Comparison of ENCODE assay signal across 8 mouse cellular contexts in the genomic region with DNA sequence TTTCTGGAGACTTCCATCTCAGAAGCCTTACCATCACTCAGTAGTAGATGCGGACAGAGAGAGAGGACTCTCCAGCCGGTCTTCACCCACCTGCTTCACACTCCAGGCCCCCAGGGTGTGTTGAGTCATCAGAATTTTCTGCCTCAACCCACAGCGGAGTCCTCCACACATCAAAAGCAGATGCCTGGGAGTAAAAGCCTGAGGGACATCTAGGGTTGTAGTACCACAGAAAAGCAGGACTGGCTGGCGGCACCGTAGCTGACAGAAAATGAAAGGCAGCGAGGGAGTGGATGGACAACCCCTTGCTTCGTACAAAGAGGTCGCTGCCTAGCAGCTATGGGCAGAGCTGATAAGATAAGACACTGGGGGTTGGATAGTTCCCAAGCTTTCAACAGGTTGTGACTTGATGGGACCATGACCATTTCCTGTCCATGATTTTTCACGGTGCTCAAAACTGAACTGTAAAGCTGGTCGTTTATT. TPM values are rescaled to one million over a fixed set of nuclear protein-coding genes. Genes with fewer than 3 reads are reported as not detected.
DNase-seq lines count a peak whose midpoint lies in the region; ATAC-seq lines count a peak whose summit lies in the region.

No protein-coding gene starts in this region.

- no peaks in the 10 kb centered on the region for H3K36me3 ChIP-seq in kidney, embryonic 15.5 days
- no peaks in the 10 kb centered on the region for H3K36me3 ChIP-seq in forebrain, embryonic 12.5 days (replicated peaks)
- no peaks in the 10 kb centered on the region for H3K36me3 ChIP-seq in midbrain, embryonic 12.5 days

- H3K27ac ChIP-seq in kidney, embryonic 15.5 days: peak overlapping the region; percentile 90; the same call in 1 of the 2 replicates
- no peak overlapping the region for H3K27ac ChIP-seq in forebrain, embryonic 12.5 days
- H3K27ac ChIP-seq in midbrain, embryonic 12.5 days (replicated peaks): no peak overlapping the region

- peaks cover 21% of the 10 kb centered on the region for H3K4me1 ChIP-seq in kidney, embryonic 15.5 days
- peaks cover 15% of the 10 kb centered on the region for H3K4me1 ChIP-seq in forebrain, embryonic 12.5 days
- H3K4me1 ChIP-seq in midbrain, embryonic 12.5 days: peaks cover 10% of the 10 kb centered on the region; the same call in 1 of the 2 replicates

- H3K9ac ChIP-seq in kidney, embryonic 15.5 days: no peak overlapping the region
- H3K9ac ChIP-seq in forebrain, embryonic 12.5 days: 0 out of 2 replicates have a peak overlapping the region, but pooled peaks have one; percentile 70
- no peak overlapping the region for H3K9ac ChIP-seq in midbrain, embryonic 12.5 days (replicated peaks)

- no peak for DNase-seq in kidney, adult 18-20 months
- peak; percentile 53 for DNase-seq in NIH3T3 (ENCODE audit: low read depth)
- no peak for DNase-seq in adrenal gland, postnatal 14 days
- DNase-seq in gastrocnemius, postnatal 4 days (ENCODE audit: low spot score in 2 of 2): no peak

- no peak for ATAC-seq in kidney, embryonic 15.5 days (replicated peaks; ENCODE audit: low FRiP score)
- ATAC-seq in forebrain, embryonic 12.5 days (ENCODE audit: low FRiP score): no peak
- ATAC-seq in midbrain, embryonic 12.5 days (ENCODE audit: low FRiP score, low read depth): no peak
- ATAC-seq in megakaryocyte, adult 5-6 weeks (ENCODE audit: poor library complexity, severe bottlenecking): no peak

- no peaks in the 10 kb centered on the region for H3K27me3 ChIP-seq in kidney, embryonic 15.5 days
- H3K27me3 ChIP-seq in forebrain, embryonic 12.5 days: peaks cover 8% of the 10 kb centered on the region; the same call in 1 of the 2 replicates
- peaks cover 28% of the 10 kb centered on the region for H3K27me3 ChIP-seq in midbrain, embryonic 12.5 days

- H3K4me2 ChIP-seq in kidney, embryonic 15.5 days: peak overlapping the region; percentile 96
- H3K4me2 ChIP-seq in forebrain, embryonic 12.5 days: peak overlapping the region; percentile 86; the same call in 1 of the 2 replicates
- H3K4me2 ChIP-seq in midbrain, embryonic 12.5 days (replicated peaks): peak overlapping the region; percentile 88

- no peaks in the 10 kb centered on the region for H3K9me3 ChIP-seq in kidney, embryonic 15.5 days (replicated peaks)
- H3K9me3 ChIP-seq in forebrain, embryonic 12.5 days: no peaks in the 10 kb centered on the region
- H3K9me3 ChIP-seq in midbrain, embryonic 12.5 days: no peaks in the 10 kb centered on the region

- 49% methylated on average over 10 of the region's 10 CpGs for WGBS in kidney, embryonic 15.5 days
- 34% methylated on average over 10 of the region's 10 CpGs for WGBS in forebrain, embryonic 12.5 days
- 39% methylated on average over 10 of the region's 10 CpGs for WGBS in midbrain, embryonic 12.5 days

- peak overlapping the region; percentile 77; the same call in 1 of the 2 replicates for H3K4me3 ChIP-seq in kidney, embryonic 15.5 days (replicated peaks)
- H3K4me3 ChIP-seq in forebrain, embryonic 12.5 days (replicated peaks): no peak overlapping the region; the same call in 1 of the 2 replicates
- H3K4me3 ChIP-seq in midbrain, embryonic 12.5 days: no peak overlapping the region

RNA-seq across cellular contexts. Expression of a gene that starts 0.7 kb away (rescaled TPM):
- polyA plus RNA-seq in kidney, embryonic 15.5 days (2015; fragmentation: Nextera tagmentation; extraction: Ambion mirVana): 30.5 and 40.9 TPM in 2 replicates
- 45.9 and 50.2 TPM in 2 replicates for polyA plus RNA-seq in forebrain, embryonic 12.5 days (2016; fragmentation: Nextera tagmentation; extraction: Ambion mirVana)
- polyA plus RNA-seq in midbrain, embryonic 12.5 days (2016; fragmentation: Nextera tagmentation; extraction: Ambion mirVana): 35.3 and 46.4 TPM in 2 replicates
- total RNA-seq in adrenal gland, postnatal 14 days (2021): 15.2 and 28.7 TPM in 2 replicates
- 10 to 100 TPM; 71.7 to 74.5 TPM for total RNA-seq in gastrocnemius, postnatal 4 days (2021)
- 0.05 and 0.80 TPM in 2 replicates for total RNA-seq in megakaryocyte, adult 5-6 weeks (2015)
- total RNA-seq in megakaryocyte, adult 5-6 weeks (2017): 0.04 TPM in 1 of 2 replicates, not detected in the other
